Mouse (Mus musculus): ENCODE measurements around the gene Cd276.
A peak's percentile ranks its signal among the peaks of the same experiment; 100 is the strongest.

The Cd276 gene

GRCm38 (mm10) chr9:58510452-58510851, 44.8 kb downstream of the Cd276 start:
- DNase-seq = no peak

DNA sequence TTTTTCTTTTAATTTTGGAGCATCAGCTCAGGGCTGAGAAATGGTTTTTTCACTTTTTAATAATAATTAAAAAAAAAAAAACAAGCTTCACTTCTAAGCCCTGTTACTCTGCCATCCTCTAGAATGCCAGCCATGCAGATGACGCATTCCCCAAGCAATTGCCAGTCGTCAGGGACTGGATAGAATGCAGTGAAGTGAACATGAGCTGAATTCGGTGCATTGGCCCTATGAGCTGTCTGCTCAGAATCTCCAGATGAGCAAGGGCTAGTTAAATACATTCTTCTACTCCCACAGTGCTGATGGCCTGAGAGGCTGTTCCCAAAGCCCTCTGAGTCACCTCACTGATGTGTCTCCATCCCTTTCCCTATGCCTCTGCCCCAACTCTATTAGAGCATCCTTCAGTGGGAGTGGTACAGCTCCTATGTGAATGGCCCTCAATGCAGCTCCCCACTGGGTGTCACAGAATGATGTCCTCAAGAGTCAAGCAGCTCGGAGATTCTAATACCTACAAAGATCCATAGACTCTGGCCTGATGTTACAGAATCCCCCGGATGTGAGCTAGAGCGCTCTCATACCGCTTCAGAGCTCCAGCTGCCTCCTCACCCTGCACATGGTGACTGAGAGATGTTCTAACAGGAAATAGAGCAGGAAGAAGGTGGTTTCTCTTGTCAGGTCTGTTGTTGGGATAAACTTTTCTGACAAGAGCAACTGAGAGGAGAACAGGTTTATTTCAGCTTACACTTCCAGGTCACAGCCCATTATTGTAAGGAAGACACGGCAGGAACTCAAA, 47.8 kb downstream of the Cd276 start:
- no peak for DNase-seq

GRCm38 (mm10) chr9:58500946-58501345, 54.3 kb downstream of the Cd276 start:
- DNase-seq = peak in 1 of 2 experiments; percentile 49

- no peak for DNase-seq
Observed at GRCm38 (mm10) chr9:58497942-58498341, 57.3 kb downstream of the Cd276 start.

- peak; percentile 70 to 78 for DNase-seq
Observed at GRCm38 (mm10) chr9:58496470-58497182, 58.6 kb downstream of the Cd276 start.

DNA sequence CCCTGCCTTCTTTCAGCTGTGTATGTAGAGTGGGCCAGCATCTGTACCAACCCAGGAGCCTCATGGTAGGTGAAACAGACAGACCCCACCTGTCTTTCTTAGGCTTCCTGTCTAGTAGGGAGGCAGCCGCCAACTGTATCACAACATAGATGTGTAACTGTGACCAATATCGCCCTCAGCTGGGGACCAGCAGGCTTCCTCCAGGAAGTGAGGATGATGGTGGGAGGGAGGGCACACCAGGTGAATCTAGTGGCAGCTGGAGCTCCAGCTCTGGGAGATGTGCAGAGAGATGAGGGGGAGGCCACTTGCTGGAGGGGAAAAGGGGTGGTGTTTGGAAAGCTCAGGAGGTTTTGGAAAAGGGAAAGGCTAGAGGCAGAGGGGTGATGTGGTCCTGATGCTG, 60.2 kb downstream of the Cd276 start:
- DNase-seq = no peak

DNA sequence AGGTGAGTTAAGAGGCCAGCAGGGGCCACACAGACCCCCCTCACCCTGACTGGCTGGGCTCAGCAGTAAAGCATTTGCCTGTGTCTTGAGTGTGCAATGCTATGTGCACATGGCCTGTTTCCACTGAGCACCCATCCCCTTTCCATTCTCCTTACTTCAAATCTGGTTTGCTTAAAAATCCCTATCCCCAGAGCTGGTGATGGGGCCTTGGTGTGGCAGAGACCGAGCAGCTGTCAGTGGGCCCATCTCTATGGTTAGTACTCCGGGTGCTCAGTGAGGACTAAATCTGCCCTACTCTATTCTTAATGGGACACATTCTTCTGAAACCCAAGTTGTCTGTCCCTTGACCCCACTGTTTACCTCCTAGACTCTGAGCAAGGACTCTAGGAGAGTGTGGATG, 64.8 kb downstream of the Cd276 start:
- DNase-seq = no peak

- no peak for DNase-seq
Observed at GRCm38 (mm10) chr9:58489865-58490165, 65.4 kb downstream of the Cd276 start.

- DNase-seq = peak; percentile 44 to 56
Observed at GRCm38 (mm10) chr9:58489133-58489864, 65.9 kb downstream of the Cd276 start.

DNA sequence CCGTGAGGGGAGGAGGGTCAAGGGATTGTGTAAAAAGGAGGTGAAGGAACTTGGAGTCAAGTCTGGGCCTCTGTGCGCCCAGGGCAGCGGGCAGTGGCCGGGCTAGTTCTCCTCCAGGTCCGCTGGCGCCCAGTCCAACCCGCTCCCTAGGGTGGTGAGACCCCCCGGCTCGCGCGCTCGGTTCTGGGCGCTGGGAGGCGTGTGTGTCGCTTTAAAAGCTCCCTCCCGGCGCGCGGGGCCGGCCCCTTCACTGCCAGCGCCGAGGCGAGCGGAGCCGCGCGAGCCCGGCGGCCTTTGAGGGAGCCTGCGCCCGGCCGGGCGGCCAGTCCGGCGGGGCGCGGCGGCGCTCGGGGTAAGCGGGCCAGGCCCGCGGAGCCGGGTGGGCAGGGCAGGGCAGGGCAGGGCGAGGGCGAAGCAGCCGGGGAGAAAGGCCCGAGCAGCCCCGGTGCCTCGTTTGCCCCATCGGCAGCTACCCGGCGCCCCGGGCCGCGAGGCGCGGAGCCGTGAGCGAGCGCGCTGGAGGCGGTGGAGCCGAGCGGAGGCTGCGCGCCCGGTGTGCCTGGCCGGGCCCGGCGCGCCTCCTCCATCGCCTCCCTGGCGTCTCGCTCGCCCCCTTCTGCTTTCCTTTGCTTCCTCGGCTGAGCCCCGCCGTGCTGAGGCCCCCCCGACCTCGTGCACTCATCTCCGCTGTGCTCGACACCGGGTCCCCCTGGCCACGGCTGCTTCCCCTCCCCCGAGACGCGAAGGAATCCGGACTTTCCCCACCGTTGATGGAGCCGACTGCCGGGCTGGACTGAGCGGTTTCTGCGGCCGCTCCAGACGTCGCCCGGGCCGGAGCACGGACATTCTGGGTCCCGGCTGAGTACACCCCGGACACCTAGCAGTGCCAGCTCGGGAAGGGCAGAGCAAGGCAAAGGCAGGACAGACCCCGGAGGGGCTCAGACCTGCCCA, 67.1 kb downstream of the Cd276 start, which contains the start of gene Insyn1:
Insyn1 (plus strand) TSS at position 753 of the 951 bp plus-strand sequence.
- DNase-seq = peak; percentile 67 to 75

GRCm38 (mm10) chr9:58487076-58487475, 68.2 kb downstream of the Cd276 start:
- DNase-seq = no peak
